Mouse (Mus musculus) kidney, postnatal 10 days (tissue): ENCODE results near the gene Olfr772.
"Not testable (repeated sequence)": the region's sequence is repeated elsewhere in the genome, so short reads cannot be mapped to it uniquely, and the experiment has no call there.

ENCODE experiments used
- DNase-seq: peaks from one replicate; pipeline ENCODE4 v3.0.0; 2021; ENCODE audit warnings: mixed read lengths

Olfr772 gene

DNA sequence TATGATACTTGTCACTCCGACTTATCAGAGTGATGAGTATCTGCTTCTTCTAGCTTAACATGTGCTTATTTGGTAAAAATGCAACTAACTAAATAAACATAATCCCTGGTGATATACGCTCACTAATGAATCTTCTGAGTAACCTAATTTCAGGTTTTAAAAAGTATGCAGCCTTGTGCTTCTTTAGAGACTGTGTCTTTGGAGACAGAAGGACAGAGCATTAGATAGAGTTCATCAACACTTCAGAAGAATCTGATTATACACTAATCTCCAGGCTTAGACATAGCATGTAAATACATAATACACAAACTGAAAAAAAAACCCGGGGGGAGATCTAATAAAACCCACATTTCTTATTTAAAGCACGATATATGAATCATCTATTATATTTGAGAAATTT, at the start of gene Olfr772:
Gene Olfr772, minus strand, starts transcription at position 101 of the 400 bp plus-strand sequence.
- DNase-seq = not testable (repeated sequence)

DNA sequence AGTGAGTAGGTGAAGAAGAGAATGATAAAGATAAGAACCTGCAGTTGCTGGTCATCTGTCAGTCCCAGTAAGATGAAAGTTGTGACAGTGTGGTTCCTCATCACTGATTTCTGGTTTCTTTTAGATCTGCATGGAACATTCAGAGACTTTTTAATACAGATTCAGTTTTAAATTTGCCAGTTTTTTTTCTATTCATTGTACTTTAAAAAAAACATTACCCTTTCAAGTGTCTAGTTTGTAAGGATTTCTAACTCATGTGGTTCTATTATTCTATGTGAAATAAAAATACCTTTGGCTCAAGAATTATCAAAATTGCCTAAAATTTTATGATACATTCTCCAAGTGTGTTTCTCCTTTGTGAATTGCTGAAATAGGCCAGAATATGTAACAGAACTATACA, 9.6 kb upstream of the Olfr772 start, which contains the start of gene Olfr773:
Gene Olfr773, minus strand, starts transcription at position 101 of the 400 bp plus-strand sequence.
- not testable (repeated sequence) for DNase-seq

DNA sequence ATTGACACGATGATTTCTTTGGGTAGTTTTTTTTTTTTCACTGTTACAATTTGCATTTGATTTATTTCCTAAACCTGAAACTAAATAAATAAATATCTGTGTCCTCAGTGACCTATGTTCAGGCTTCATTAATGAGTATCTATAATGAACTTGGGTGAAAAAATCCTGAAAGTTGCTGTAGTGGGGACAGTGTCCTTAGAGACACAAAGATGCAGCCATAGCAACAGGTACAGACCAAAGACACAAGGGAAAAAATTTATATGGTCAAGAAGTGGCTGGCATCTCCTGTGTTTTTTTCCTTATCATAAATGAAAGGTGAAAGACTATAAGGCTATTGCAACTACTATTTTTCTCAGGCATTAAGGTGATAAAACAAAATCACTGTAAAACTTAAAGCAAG, 13.1 kb downstream of the Olfr772 start, which contains the start of gene Olfr771:
Gene Olfr771, minus strand, starts transcription at position 101 of the 400 bp plus-strand sequence.
- DNase-seq = no peak

DNA sequence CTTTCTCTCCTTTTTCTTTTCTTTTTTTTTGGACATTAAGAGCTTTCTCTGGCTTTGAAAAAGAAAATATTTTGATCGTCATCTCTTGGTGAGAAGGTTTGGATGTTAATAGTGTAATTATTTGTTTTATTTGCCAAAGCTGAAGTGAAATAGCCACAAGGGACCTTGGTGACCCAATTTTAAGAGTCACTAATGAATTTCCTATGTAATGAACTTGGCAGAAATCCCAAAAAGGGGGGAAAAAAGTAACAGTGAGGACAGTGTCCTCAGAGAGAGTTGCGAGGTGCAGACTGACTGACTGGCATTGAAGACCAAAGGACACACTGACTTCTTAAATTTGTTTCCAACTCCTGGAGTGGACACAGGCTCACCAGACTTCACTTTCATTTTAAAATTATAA, 38.8 kb downstream of the Olfr772 start, which contains the start of gene Olfr770:
Gene Olfr770, minus strand, starts transcription at position 101 of the 400 bp plus-strand sequence.
- no peak for DNase-seq
